Mouse (Mus musculus): ENCODE measurements around the gene Mrpl2. TPM values are rescaled to one million over a fixed set of nuclear protein-coding genes. Genes with fewer than 3 reads are reported as not detected.

Gene Mrpl2
- polyA plus RNA-seq, 1 experiment = not detected

- Histone ChIP-seq H3K4me1 (ENCODE audit: control insufficient read depth, insufficient read depth, low read length) (peaks cover 22% of the 10 kb centered on the region), H3K27ac (ENCODE audit: insufficient read depth, low read depth, low read length) (no peak overlapping the region), H3K4me3 (ENCODE audit: insufficient read depth, low read depth, low read length) (no peak overlapping the region)
- WGBS = 90% methylated on average over 9 of the region's 9 CpGs
- no peak for TF ChIP-seq CTCF (IDR thresholded peaks at IDR 0.05; ENCODE audit: insufficient read depth, low read depth, low read length)
- TF ChIP-seq POLR2A (IDR thresholded peaks at IDR 0.05; ENCODE audit: insufficient read depth, low read depth, low read length) = no peak
Measured at GRCm38 (mm10) chr17:46639929-46640328, 6.1 kb upstream of the Mrpl2 start.

GRCm38 (mm10) chr17:46642060-46642459 is 4.0 kb upstream of the Mrpl2 start:
- H3K4me3 ChIP-seq (ENCODE audit: insufficient read depth, low read depth, low read length) = no peak overlapping the region
- H3K4me1 ChIP-seq (ENCODE audit: control insufficient read depth, insufficient read depth, low read length) = peaks cover 20% of the 10 kb centered on the region
- H3K27ac ChIP-seq (ENCODE audit: insufficient read depth, low read depth, low read length) = no peak overlapping the region
- 94% methylated on average over 17 of the region's 17 CpGs for WGBS
- TF ChIP-seq CTCF (IDR thresholded peaks at IDR 0.05; ENCODE audit: insufficient read depth, low read depth, low read length) = no peak
- TF ChIP-seq POLR2A (IDR thresholded peaks at IDR 0.05; ENCODE audit: insufficient read depth, low read depth, low read length) = no peak

GRCm38 (mm10) chr17:46644152-46644805 is 1.8 kb upstream of the Mrpl2 start:
- TF ChIP-seq CTCF (IDR thresholded peaks at IDR 0.05; ENCODE audit: insufficient read depth, low read depth, low read length) = no peak
- Histone ChIP-seq H3K4me3 (ENCODE audit: insufficient read depth, low read depth, low read length) (no peak overlapping the region), H3K4me1 (ENCODE audit: control insufficient read depth, insufficient read depth, low read length) (peaks cover 17% of the 10 kb centered on the region), H3K27ac (ENCODE audit: insufficient read depth, low read depth, low read length) (no peak overlapping the region)
- whole genome bisulfite sequencing = 92% methylated on average over 12 of the region's 12 CpGs

GRCm38 (mm10) chr17:46644916-46645475 is 1.0 kb upstream of the Mrpl2 start:
- Histone ChIP-seq H3K4me3 (ENCODE audit: insufficient read depth, low read depth, low read length) (peak overlapping the region; percentile 65), H3K4me1 (ENCODE audit: control insufficient read depth, insufficient read depth, low read length) (peaks cover 17% of the 10 kb centered on the region), H3K27ac (ENCODE audit: insufficient read depth, low read depth, low read length) (no peak overlapping the region)
- 7% methylated on average over 11 of the region's 11 CpGs for WGBS
- TF ChIP-seq POLR2A (IDR thresholded peaks at IDR 0.05; ENCODE audit: insufficient read depth, low read depth, low read length) (no peak), CTCF (IDR thresholded peaks at IDR 0.05; ENCODE audit: insufficient read depth, low read depth, low read length) (no peak)

- WGBS = 0% methylated on average over 19 of the region's 19 CpGs
- Histone ChIP-seq H3K4me3 (ENCODE audit: insufficient read depth, low read depth, low read length) (peak overlapping the region; percentile 82), H3K4me1 (ENCODE audit: control insufficient read depth, insufficient read depth, low read length) (peaks cover 23% of the 10 kb centered on the region), H3K27ac (ENCODE audit: insufficient read depth, low read depth, low read length) (peak overlapping the region; percentile 64)
- no peak for TF ChIP-seq POLR2A (IDR thresholded peaks at IDR 0.05; ENCODE audit: insufficient read depth, low read depth, low read length)
- TF ChIP-seq CTCF (IDR thresholded peaks at IDR 0.05; ENCODE audit: insufficient read depth, low read depth, low read length) = no peak
Measured at GRCm38 (mm10) chr17:46646322-46646662, 263 bp downstream of the Mrpl2 start.

GRCm38 (mm10) chr17:46647279-46647678 is 1.2 kb downstream of the Mrpl2 start:
- TF ChIP-seq POLR2A (IDR thresholded peaks at IDR 0.05; ENCODE audit: insufficient read depth, low read depth, low read length) (no peak), CTCF (IDR thresholded peaks at IDR 0.05; ENCODE audit: insufficient read depth, low read depth, low read length) (no peak)
- 92% methylated on average over 7 of the region's 7 CpGs for whole genome bisulfite sequencing
- no peak overlapping the region for H3K4me3 ChIP-seq (ENCODE audit: insufficient read depth, low read depth, low read length)
- H3K4me1 ChIP-seq (ENCODE audit: control insufficient read depth, insufficient read depth, low read length) = peaks cover 31% of the 10 kb centered on the region
- H3K27ac ChIP-seq (ENCODE audit: insufficient read depth, low read depth, low read length) = no peak overlapping the region

- H3K4me1 ChIP-seq (ENCODE audit: control insufficient read depth, insufficient read depth, low read length) = peaks cover 34% of the 10 kb centered on the region
- WGBS = 91% methylated on average over 9 of the region's 9 CpGs
- TF ChIP-seq CTCF (IDR thresholded peaks at IDR 0.05; ENCODE audit: insufficient read depth, low read depth, low read length) (no peak), POLR2A (IDR thresholded peaks at IDR 0.05; ENCODE audit: insufficient read depth, low read depth, low read length) (no peak)
- no peak overlapping the region for H3K27ac ChIP-seq (ENCODE audit: insufficient read depth, low read depth, low read length)
- no peak overlapping the region for H3K4me3 ChIP-seq (ENCODE audit: insufficient read depth, low read depth, low read length)
Measured at GRCm38 (mm10) chr17:46648436-46648835, 2.4 kb downstream of the Mrpl2 start.

GRCm38 (mm10) chr17:46649811-46650210 is 3.8 kb downstream of the Mrpl2 start:
- peak overlapping the region; percentile 59 for H3K4me3 ChIP-seq (ENCODE audit: insufficient read depth, low read depth, low read length)
- peak overlapping the region; percentile 64 for H3K27ac ChIP-seq (ENCODE audit: insufficient read depth, low read depth, low read length)
- H3K4me1 ChIP-seq (ENCODE audit: control insufficient read depth, insufficient read depth, low read length) = peaks cover 27% of the 10 kb centered on the region
- 28% methylated on average over 15 of the region's 15 CpGs for WGBS
- no peak for TF ChIP-seq POLR2A (IDR thresholded peaks at IDR 0.05; ENCODE audit: insufficient read depth, low read depth, low read length)
- TF ChIP-seq CTCF (IDR thresholded peaks at IDR 0.05; ENCODE audit: insufficient read depth, low read depth, low read length) = no peak

- TF ChIP-seq CTCF (IDR thresholded peaks at IDR 0.05; ENCODE audit: insufficient read depth, low read depth, low read length) = no peak
- TF ChIP-seq POLR2A (IDR thresholded peaks at IDR 0.05; ENCODE audit: insufficient read depth, low read depth, low read length) = peak; percentile 86
- WGBS = under 1% methylated on average over 58 of the region's 58 CpGs
- Histone ChIP-seq H3K4me1 (ENCODE audit: control insufficient read depth, insufficient read depth, low read length) (peaks cover 21% of the 10 kb centered on the region), H3K4me3 (ENCODE audit: insufficient read depth, low read depth, low read length) (peak within 1 kb of the TSS; percentile 59), H3K27ac (ENCODE audit: insufficient read depth, low read depth, low read length) (peak within 1 kb of the TSS; percentile 64)
Measured at GRCm38 (mm10) chr17:46650232-46651031, 4.4 kb downstream of the Mrpl2 start, which contains the start of gene Cul7. Cul7 (plus strand) TSS chr17:46650337.
